In the genomic region with DNA sequence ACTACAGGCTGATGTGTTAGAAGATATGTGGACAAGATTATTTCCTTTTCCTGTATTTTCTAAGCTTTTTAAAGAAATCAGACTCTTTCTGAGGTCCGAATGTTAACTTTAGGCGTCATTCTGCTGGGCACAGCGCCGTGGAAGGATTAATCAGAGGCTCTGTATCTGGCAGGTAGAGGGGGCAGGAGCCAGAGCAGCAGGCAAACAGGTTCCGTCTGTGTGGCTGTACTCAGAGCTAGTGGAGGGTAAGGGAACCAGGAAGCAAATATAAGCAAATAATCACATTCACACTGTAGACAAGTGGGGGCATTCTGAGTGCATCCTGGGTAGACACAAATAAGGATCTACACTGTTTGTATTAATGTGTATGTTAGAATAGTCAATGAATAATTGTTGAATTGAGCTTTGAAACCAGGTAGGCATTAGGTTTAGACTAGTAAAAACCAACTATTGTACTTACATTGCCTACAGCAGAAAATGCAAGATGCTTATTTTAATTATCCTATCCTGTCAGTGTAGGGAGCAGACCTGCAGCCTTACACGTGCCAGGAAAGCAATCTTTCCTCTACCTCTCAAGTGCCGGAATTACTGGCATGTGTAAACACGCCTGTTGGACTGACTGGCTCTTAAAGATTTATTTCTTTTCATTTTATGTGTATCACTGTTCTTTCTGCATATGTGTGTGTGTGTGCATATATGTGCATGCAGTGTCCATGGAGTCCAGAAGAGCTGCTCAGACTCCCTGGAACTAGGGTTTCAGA, we compare ENCODE assay signal across 17 mouse cellular contexts.
DNase-seq lines count a peak whose midpoint lies in the region; ATAC-seq and TF ChIP-seq lines count a peak whose summit lies in the region.
"Had no signal": no experiment of that assay in that cellular context is flagged by ENCODE, and none has a peak within 500 bp of the region (broad histone marks: within the 10 kb centered on the region; RNA-seq: fewer than 3 reads in every experiment).

No protein-coding gene starts in this region.

- DNase-seq in gastrocnemius, adult 2 months, result no peak
- DNase-seq in gastrocnemius, postnatal 36 days, result no peak
- no peak for DNase-seq in lung, postnatal 10 days
- peak; percentile 54 for DNase-seq in embryonic facial prominence, embryonic 14.5 days (ENCODE audit: low spot score)
- no peak for DNase-seq in hindbrain, embryonic 14.5 days (ENCODE audit: low spot score)
- no peak for DNase-seq in frontal cortex, postnatal 36 days (ENCODE audit: low spot score in 2 of 2)
- DNase-seq: adrenal gland, adult 8-10 months; heart, adult 18-20 months; heart, postnatal 36 days; midbrain, embryonic 14.5 days; right cerebral cortex, postnatal 25 days; thymus, postnatal 25 days had no signal

- intact Hi-C loops in gastrocnemius, adult 2 months (cut with DNase I), result no loop called here
- intact Hi-C loops in gastrocnemius, postnatal 36 days (cut with DNase I), result loop anchor here (10.0 kb wide), 1 partner anchor 91 kb away; no protein-coding TSS in a partner anchor

- no peak overlapping the region for H3K9ac ChIP-seq in lung, embryonic 15.5 days
- H3K9ac ChIP-seq in embryonic facial prominence, embryonic 14.5 days (ENCODE audit: low read depth, low read length), result no peak overlapping the region
- H3K9ac ChIP-seq in limb, embryonic 15.5 days, result no peak overlapping the region
- H3K9ac ChIP-seq in hindbrain, embryonic 14.5 days, result no peak overlapping the region
- H3K9ac ChIP-seq: kidney, embryonic 15.5 days; liver, embryonic 12.5 days had no signal

- no peak overlapping the region for H3K4me3 ChIP-seq in gastrocnemius, adult 2 months
- H3K4me3 ChIP-seq in lung, embryonic 15.5 days, result no peak overlapping the region
- no peak overlapping the region for H3K4me3 ChIP-seq in embryonic facial prominence, embryonic 14.5 days (ENCODE audit: low read depth, low read length)
- no peak overlapping the region for H3K4me3 ChIP-seq in limb, embryonic 15.5 days
- H3K4me3 ChIP-seq in hindbrain, embryonic 14.5 days (replicated peaks; ENCODE audit: low read length), result no peak overlapping the region
- H3K4me3 ChIP-seq: kidney, embryonic 15.5 days; liver, embryonic 12.5 days had no signal

- no peak for ATAC-seq in lung, embryonic 15.5 days (ENCODE audit: borderline replicate concordance, extremely low read depth, low FRiP score, low TSS enrichment)
- peak; percentile 45 for ATAC-seq in embryonic facial prominence, embryonic 14.5 days (ENCODE audit: low read depth)
- no peak for ATAC-seq in limb, embryonic 15.5 days (ENCODE audit: insufficient number of reproducible peaks, low FRiP score, low TSS enrichment, low read depth)
- no peak for ATAC-seq in hindbrain, embryonic 14.5 days (ENCODE audit: low FRiP score)
- ATAC-seq: liver, embryonic 12.5 days had no signal

- TF ChIP-seq CTCF in gastrocnemius, adult 2 months (IDR thresholded peaks at IDR 0.05), result no peak

- no peaks in the 10 kb centered on the region for H3K27me3 ChIP-seq in lung, embryonic 15.5 days
- no peaks in the 10 kb centered on the region for H3K27me3 ChIP-seq in embryonic facial prominence, embryonic 14.5 days (replicated peaks; ENCODE audit: control insufficient read depth, insufficient read depth, low read length)
- H3K27me3 ChIP-seq in limb, embryonic 15.5 days, result no peaks in the 10 kb centered on the region
- H3K27me3 ChIP-seq in hindbrain, embryonic 14.5 days (ENCODE audit: control insufficient read depth, insufficient read depth, low read length), result no peaks in the 10 kb centered on the region
- H3K27me3 ChIP-seq: kidney, embryonic 15.5 days; liver, embryonic 12.5 days had no signal

- no peak overlapping the region; the same call in 1 of the 2 replicates for H3K4me2 ChIP-seq in lung, embryonic 15.5 days
- no peak overlapping the region for H3K4me2 ChIP-seq in embryonic facial prominence, embryonic 14.5 days (ENCODE audit: low read depth, low read length)
- no peak overlapping the region for H3K4me2 ChIP-seq in limb, embryonic 15.5 days
- no peak overlapping the region for H3K4me2 ChIP-seq in hindbrain, embryonic 14.5 days (replicated peaks)
- H3K4me2 ChIP-seq: kidney, embryonic 15.5 days; liver, embryonic 12.5 days had no signal

- no peaks in the 10 kb centered on the region for H3K9me3 ChIP-seq in lung, embryonic 15.5 days
- no peaks in the 10 kb centered on the region for H3K9me3 ChIP-seq in embryonic facial prominence, embryonic 14.5 days (ENCODE audit: control insufficient read depth, low read length)
- no peaks in the 10 kb centered on the region for H3K9me3 ChIP-seq in limb, embryonic 15.5 days
- no peaks in the 10 kb centered on the region for H3K9me3 ChIP-seq in hindbrain, embryonic 14.5 days (ENCODE audit: control insufficient read depth, low read length)
- H3K9me3 ChIP-seq: kidney, embryonic 15.5 days; liver, embryonic 12.5 days had no signal

- H3K27ac ChIP-seq in gastrocnemius, adult 2 months, result peak overlapping the region; percentile 56
- H3K27ac ChIP-seq in lung, embryonic 15.5 days, result peak overlapping the region; percentile 29
- H3K27ac ChIP-seq in embryonic facial prominence, embryonic 14.5 days (replicated peaks; ENCODE audit: low read depth, low read length), result peak overlapping the region; percentile 34; the same call in 1 of the 2 replicates
- peak overlapping the region; percentile 57 for H3K27ac ChIP-seq in limb, embryonic 15.5 days
- H3K27ac ChIP-seq in hindbrain, embryonic 14.5 days, result no peak overlapping the region
- H3K27ac ChIP-seq: kidney, embryonic 15.5 days; liver, embryonic 12.5 days; macrophage had no signal

- peaks cover 51% of the 10 kb centered on the region for H3K4me1 ChIP-seq in lung, embryonic 15.5 days
- H3K4me1 ChIP-seq in embryonic facial prominence, embryonic 14.5 days (ENCODE audit: control insufficient read depth, insufficient read depth, low read length), result peaks cover 45% of the 10 kb centered on the region
- H3K4me1 ChIP-seq in limb, embryonic 15.5 days, result peaks cover 47% of the 10 kb centered on the region
- H3K4me1 ChIP-seq in hindbrain, embryonic 14.5 days (replicated peaks; ENCODE audit: control insufficient read depth, insufficient read depth, low read length), result peaks cover 46% of the 10 kb centered on the region

- H3K36me3 ChIP-seq in lung, embryonic 15.5 days, result no peaks in the 10 kb centered on the region
- no peaks in the 10 kb centered on the region for H3K36me3 ChIP-seq in embryonic facial prominence, embryonic 14.5 days (ENCODE audit: control insufficient read depth, insufficient read depth, low read length)
- no peaks in the 10 kb centered on the region for H3K36me3 ChIP-seq in limb, embryonic 15.5 days
- no peaks in the 10 kb centered on the region for H3K36me3 ChIP-seq in hindbrain, embryonic 14.5 days (replicated peaks; ENCODE audit: control insufficient read depth, insufficient read depth)
- H3K36me3 ChIP-seq: kidney, embryonic 15.5 days; liver, embryonic 12.5 days had no signal

- WGBS in lung, embryonic 15.5 days, result 20% methylated on average over 8 of the region's 8 CpGs
- 50% methylated on average over 8 of the region's 8 CpGs for WGBS in embryonic facial prominence, embryonic 14.5 days
- WGBS in limb, embryonic 15.5 days, result 37% methylated on average over 8 of the region's 8 CpGs
- 64% methylated on average over 8 of the region's 8 CpGs for WGBS in hindbrain, embryonic 14.5 days
